Mouse (Mus musculus) G1E-ER4 (cell line): ENCODE measurements around the gene Dock4. TPM values are rescaled to one million over a fixed set of nuclear protein-coding genes. Genes with fewer than 3 reads are reported as not detected.

Source experiments
- GATA1 ChIP-seq: IDR thresholded peaks from one replicate; pipeline ENCODE4 v1.8.0; 2012; ENCODE audit warnings: low read length, inconsistent platforms
- polyA plus RNA-seq: library from polyadenylated mRNA; stranded (reverse); fragments of >175 nt; gene quantifications from 2 replicates; pipeline ENCODE4 v1.2.3, GENCODE M21; 2012

The Dock4 gene
- polyA plus RNA-seq, 1 experiment = 0.02 TPM

- TF ChIP-seq GATA1 = no peak
These were observed 52.1 kb downstream of the Dock4 start for GRCm38 (mm10) chr12:40497806-40498205.

- TF ChIP-seq GATA1 = no peak
These were observed 52.5 kb downstream of the Dock4 start for GRCm38 (mm10) chr12:40498250-40498671.

GRCm38 (mm10) chr12:40498928-40499626, 53.3 kb downstream of the Dock4 start:
- TF ChIP-seq GATA1 = no peak

- no peak for TF ChIP-seq GATA1
These were observed 54.0 kb downstream of the Dock4 start for GRCm38 (mm10) chr12:40499627-40500329.

GRCm38 (mm10) chr12:40501141-40501540, 55.4 kb downstream of the Dock4 start:
- no peak for TF ChIP-seq GATA1

GRCm38 (mm10) chr12:40503520-40503919, 57.8 kb downstream of the Dock4 start:
- TF ChIP-seq GATA1 = no peak

GRCm38 (mm10) chr12:40504687-40505086, 58.9 kb downstream of the Dock4 start:
- TF ChIP-seq GATA1 = no peak

GRCm38 (mm10) chr12:40507823-40508390, 62.2 kb downstream of the Dock4 start:
- TF ChIP-seq GATA1 = no peak

- no peak for TF ChIP-seq GATA1
These were observed 62.7 kb downstream of the Dock4 start for GRCm38 (mm10) chr12:40508416-40508815.

- TF ChIP-seq GATA1 = no peak
These were observed 66.1 kb downstream of the Dock4 start for GRCm38 (mm10) chr12:40511643-40512369.

GRCm38 (mm10) chr12:40512370-40512693, 66.6 kb downstream of the Dock4 start:
- TF ChIP-seq GATA1 = no peak

GRCm38 (mm10) chr12:40512994-40513393, 67.2 kb downstream of the Dock4 start:
- TF ChIP-seq GATA1 = no peak

GRCm38 (mm10) chr12:40514021-40514420, 68.3 kb downstream of the Dock4 start:
- TF ChIP-seq GATA1 = no peak

GRCm38 (mm10) chr12:40522468-40522867, 76.7 kb downstream of the Dock4 start:
- TF ChIP-seq GATA1 = no peak

- no peak for TF ChIP-seq GATA1
These were observed 77.3 kb downstream of the Dock4 start for GRCm38 (mm10) chr12:40523020-40523419.

- TF ChIP-seq GATA1 = no peak
These were observed 79.3 kb downstream of the Dock4 start for GRCm38 (mm10) chr12:40525045-40525444.
